Mouse (Mus musculus): ENCODE measurements around the gene Ddx55. TPM values are rescaled to one million over a fixed set of nuclear protein-coding genes. Genes with fewer than 3 reads are reported as not detected.
"Not testable (repeated sequence)": the region's sequence is repeated elsewhere in the genome, so short reads cannot be mapped to it uniquely, and the experiment has no call there.

The Ddx55 gene
- polyA plus RNA-seq, 1 experiment from 2014 or later: 26.4 TPM

DNA sequence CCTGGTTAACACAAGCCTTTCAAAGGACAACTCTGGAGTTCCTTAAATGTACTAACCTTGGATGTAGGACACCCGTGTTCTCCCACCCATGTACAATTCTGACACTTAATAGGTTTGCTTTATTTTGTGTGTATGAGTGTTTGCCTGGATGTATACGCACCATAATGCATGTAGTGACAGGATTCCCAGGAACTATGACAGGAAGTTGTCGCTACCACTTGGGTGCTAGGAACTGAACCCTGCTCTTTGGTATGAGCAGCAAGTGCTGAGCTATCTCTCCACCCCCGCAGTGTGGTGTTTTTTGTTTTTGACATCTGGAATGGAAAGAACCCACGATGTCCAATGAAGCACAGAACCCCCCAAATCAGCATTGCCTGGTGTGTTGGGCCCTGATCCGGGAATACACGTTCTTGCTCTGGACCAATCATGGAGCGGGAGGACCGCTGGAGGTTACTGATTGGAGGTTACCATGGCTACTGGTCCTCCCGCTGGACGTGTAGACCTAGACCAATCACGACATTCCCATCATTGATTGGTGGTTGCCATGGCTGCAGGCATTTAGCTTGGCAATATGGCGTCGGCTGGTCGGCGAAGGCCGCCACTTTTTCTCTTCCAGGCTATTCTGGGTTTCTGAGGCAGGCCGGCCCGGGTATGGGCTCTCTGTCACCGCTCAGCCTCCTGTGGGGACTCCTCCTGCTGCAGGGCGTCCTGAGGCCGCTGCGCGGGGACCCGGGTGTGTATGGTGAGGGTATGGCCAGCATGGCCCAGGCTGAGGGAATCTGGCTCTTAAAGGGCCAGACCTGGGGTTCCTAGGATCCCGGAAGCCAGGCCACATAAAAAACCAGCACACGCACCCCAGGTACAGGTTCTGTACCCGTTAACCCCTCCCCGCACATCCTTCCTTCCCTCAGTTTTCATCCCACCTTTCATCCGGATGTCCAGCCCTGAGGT, 45.8 kb downstream of the Ddx55 start:
- H3K9me3 ChIP-seq: no peaks in the 10 kb centered on the region
- peak; percentile 100 for ATAC-seq (ENCODE audit: low FRiP score)

DNA sequence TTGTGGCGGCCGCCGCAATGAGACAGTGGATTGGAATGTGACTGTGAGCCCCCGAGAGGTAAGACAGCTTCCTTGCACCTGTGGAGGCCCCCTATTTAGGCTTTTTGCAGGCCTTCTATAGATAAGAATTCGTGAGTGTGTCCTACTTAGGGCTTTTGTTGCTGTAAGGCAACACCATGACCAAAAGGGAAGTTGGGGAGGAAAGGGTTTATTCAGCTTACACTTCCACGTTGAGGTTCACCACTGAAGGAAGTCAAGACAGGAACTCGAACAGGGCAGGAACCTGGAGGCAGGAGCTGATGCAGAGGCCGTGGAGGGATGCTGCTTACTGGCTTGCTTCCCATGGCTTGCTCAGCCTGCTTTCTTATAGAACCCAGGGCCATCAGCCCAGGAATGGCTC, 47.1 kb downstream of the Ddx55 start:
- H3K4me3 ChIP-seq: peak overlapping the region; percentile 90
- ATAC-seq (ENCODE audit: low FRiP score); H3K27me3 ChIP-seq; H3K9me3 ChIP-seq; H3K27ac ChIP-seq: not testable (repeated sequence)
- H3K4me2 ChIP-seq: peak overlapping the region; percentile 98
- H3K9ac ChIP-seq: 0 out of 2 replicates have a peak overlapping the region, but pooled peaks have one; percentile 83
- WGBS: 65% methylated on average over 8 of the region's 8 CpGs
- peaks cover 53% of the 10 kb centered on the region for H3K36me3 ChIP-seq
- H3K4me1 ChIP-seq (replicated peaks): peaks cover 19% of the 10 kb centered on the region

More for the DNA sequence above, 45.8 kb downstream of the Ddx55 start:
- Histone ChIP-seq H3K4me1 (replicated peaks) (peaks cover 19% of the 10 kb centered on the region), H3K9ac (peak overlapping the region; percentile 83), H3K4me2 (peak overlapping the region; percentile 98), H3K4me3 (peak overlapping the region; percentile 90), H3K36me3 (peaks cover 55% of the 10 kb centered on the region), H3K27ac (peak overlapping the region; percentile 40; the same call in 1 of the 2 replicates), H3K27me3 (no peaks in the 10 kb centered on the region)
- WGBS: 6% methylated on average over 30 of the region's 30 CpGs

DNA sequence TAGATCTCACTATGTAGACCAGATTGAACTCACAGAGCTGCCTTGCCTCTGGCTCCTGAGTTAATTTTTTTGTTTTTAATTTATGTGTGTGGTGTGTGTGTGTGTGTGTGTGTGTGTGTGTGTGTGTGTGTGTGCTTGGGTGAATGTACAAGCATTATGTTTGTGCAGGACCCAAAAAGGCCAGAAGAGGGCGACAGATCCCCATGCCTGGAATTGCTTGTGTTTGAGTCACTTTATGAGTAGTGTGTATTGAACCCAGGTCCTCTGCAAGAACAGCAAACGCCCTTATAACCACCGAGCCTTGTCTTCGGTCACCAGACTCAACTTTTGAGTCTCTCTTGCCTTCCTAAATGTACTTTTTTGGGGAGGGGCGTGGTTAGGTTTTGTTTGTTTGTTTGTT, 49.7 kb downstream of the Ddx55 start:
- no peak overlapping the region for H3K4me2 ChIP-seq
- H3K4me1 ChIP-seq (replicated peaks): peaks cover 19% of the 10 kb centered on the region
- ATAC-seq (ENCODE audit: low FRiP score): no peak
- no peaks in the 10 kb centered on the region for H3K9me3 ChIP-seq
- no peak overlapping the region for H3K27ac ChIP-seq
- H3K36me3 ChIP-seq: peaks cover 50% of the 10 kb centered on the region
- WGBS: 75% methylated on average over 5 of the region's 5 CpGs
- H3K27me3 ChIP-seq: no peaks in the 10 kb centered on the region
- H3K9ac ChIP-seq: no peak overlapping the region
- H3K4me3 ChIP-seq: no peak overlapping the region

DNA sequence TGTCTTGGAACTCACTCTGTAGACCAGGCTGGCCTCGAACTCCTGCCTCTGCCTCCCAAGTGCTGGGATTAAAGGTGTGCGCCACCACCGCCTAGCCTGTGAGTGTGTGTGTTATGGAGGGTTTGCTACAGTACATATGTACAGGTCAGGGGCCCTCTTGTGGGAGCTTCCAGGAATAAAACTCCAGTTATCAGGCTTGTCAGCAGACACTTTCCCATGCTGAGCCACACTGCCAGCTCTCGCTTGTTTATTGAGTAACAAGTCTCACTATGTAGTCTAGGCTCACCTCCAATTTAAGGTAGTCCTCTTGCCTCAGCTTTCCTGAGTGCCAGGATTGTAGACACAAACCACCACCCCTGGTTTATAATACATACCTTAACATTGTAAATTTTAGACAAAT, 51.6 kb downstream of the Ddx55 start:
- peaks cover 10% of the 10 kb centered on the region for H3K4me1 ChIP-seq (replicated peaks)
- no peak overlapping the region for H3K4me3 ChIP-seq
- peaks cover 66% of the 10 kb centered on the region for H3K36me3 ChIP-seq
- H3K27me3 ChIP-seq: no peaks in the 10 kb centered on the region
- no peak overlapping the region for H3K27ac ChIP-seq
- no peak for ATAC-seq (ENCODE audit: low FRiP score)
- WGBS: 94% methylated on average over 4 of the region's 4 CpGs
- no peak overlapping the region for H3K9ac ChIP-seq
- no peak overlapping the region for H3K4me2 ChIP-seq
- no peaks in the 10 kb centered on the region for H3K9me3 ChIP-seq

DNA sequence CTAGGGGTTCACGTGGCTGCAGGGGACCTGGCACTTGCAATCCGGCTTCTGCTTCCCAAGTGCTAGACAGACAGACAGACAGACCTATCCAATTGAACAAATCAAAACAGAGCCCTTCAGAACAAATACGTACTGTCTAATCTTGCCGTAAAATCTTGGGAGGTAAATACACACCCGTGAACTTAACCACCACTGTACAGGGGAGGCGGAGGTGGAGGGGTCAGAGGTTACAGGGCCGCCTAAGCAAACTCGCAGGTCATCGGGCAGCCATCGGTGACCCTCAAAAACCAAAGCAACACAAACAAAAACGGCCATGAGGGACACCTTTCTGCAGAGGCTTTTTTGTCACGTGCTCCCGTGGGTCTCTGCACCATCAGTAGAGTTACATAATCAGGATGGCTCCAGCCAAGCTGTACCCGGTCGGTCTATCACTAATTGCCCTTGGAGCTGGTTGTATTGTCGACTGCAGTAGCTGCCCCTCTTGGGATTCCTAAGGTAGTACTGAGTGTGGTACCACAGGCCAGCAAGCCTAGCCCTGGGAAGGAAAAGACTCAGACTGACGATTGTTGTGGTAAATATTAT, 52.5 kb downstream of the Ddx55 start:
- Histone ChIP-seq H3K9ac (no peak overlapping the region), H3K27ac (no peak overlapping the region), H3K27me3 (no peaks in the 10 kb centered on the region), H3K4me1 (replicated peaks) (0 out of 2 replicates have a peak, but pooled peaks cover 1% of the 10 kb centered on the region), H3K4me2 (no peak overlapping the region), H3K9me3 (no peaks in the 10 kb centered on the region), H3K36me3 (peaks cover 73% of the 10 kb centered on the region), H3K4me3 (no peak overlapping the region)
- WGBS: 90% methylated on average over 17 of the region's 17 CpGs
- ATAC-seq (ENCODE audit: low FRiP score): no peak

DNA sequence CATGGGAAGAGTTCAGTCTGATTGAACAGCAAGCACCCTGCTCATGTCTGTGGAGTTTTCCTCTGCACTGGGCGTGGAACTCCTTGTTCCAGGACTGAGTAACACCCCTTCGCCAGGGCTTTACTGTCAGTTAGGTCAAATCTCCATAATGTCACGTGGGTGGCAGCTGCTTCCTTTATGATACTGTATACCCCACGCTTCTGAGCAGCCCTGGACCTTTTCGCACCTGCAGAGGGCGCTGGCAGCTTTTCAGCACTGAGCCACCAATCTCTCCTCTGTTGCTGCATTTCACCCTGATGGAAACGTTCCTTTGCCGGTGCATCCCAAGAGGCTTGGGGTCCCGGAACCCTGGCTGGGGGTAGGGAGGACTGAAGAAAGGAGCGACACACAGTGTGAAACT, 58.3 kb downstream of the Ddx55 start:
- no peak overlapping the region for H3K4me3 ChIP-seq
- H3K4me1 ChIP-seq (replicated peaks): no peaks in the 10 kb centered on the region
- H3K9ac ChIP-seq: no peak overlapping the region
- H3K27me3 ChIP-seq: no peaks in the 10 kb centered on the region
- no peaks in the 10 kb centered on the region for H3K9me3 ChIP-seq
- ATAC-seq (ENCODE audit: low FRiP score): no peak
- no peak overlapping the region for H3K4me2 ChIP-seq
- no peak overlapping the region for H3K27ac ChIP-seq
- H3K36me3 ChIP-seq: peaks cover 71% of the 10 kb centered on the region
- 75% methylated on average over 10 of the region's 10 CpGs for WGBS

DNA sequence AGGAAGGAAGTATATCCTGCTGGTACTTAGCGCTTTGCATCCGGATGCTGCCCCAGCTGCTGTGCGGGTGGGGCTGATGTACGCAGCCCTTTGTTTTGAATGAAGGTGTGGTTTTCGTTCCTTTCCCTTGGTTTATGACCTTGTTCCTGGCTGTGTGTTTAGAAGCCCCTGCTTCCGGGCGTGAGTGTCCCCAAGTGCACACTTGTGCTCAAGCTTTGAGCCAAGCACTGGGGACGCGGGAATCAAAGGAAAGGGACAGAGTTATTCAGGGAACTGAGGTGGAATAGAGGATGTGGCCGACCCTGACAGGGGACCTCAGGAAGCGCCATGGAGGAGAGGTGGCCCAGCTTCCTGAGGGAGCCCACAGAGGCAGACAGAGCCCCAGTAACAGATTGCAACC, 62.0 kb downstream of the Ddx55 start:
- 89% methylated on average over 11 of the region's 11 CpGs for WGBS
- Histone ChIP-seq H3K9me3 (no peaks in the 10 kb centered on the region), H3K4me1 (replicated peaks) (no peaks in the 10 kb centered on the region), H3K27me3 (no peaks in the 10 kb centered on the region), H3K36me3 (peaks cover 69% of the 10 kb centered on the region), H3K9ac (no peak overlapping the region), H3K4me2 (no peak overlapping the region), H3K27ac (no peak overlapping the region), H3K4me3 (no peak overlapping the region)
- no peak for ATAC-seq (ENCODE audit: low FRiP score)

DNA sequence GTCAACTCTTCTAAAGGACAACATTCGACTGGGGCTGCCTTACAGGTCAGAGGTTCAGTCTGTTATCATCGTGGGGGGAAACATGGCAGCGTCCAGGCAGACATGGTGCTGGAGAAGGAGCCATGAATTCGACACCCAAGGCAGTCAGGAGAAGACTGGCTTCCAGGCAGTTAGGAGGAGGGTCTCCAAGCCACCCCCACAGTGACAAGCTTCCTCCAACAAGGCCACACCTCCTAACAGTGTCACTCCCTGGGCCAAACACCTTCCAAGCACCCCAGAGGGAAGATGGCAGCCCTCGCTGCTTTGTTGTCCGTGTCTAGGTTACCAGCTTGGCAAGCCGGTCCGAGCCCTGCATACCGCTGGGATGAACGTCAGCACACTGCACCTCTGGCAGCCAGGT, 66.0 kb downstream of the Ddx55 start:
- no peak overlapping the region for H3K4me2 ChIP-seq
- no peaks in the 10 kb centered on the region for H3K9me3 ChIP-seq
- H3K36me3 ChIP-seq: peaks cover 60% of the 10 kb centered on the region
- no peak for ATAC-seq (ENCODE audit: low FRiP score)
- H3K9ac ChIP-seq: no peak overlapping the region
- no peaks in the 10 kb centered on the region for H3K27me3 ChIP-seq
- H3K27ac ChIP-seq: no peak overlapping the region
- no peaks in the 10 kb centered on the region for H3K4me1 ChIP-seq (replicated peaks)
- 91% methylated on average over 10 of the region's 10 CpGs for WGBS
- no peak overlapping the region for H3K4me3 ChIP-seq

Other genes with a start within 250 kb of the Ddx55 start
- 14.0 and 14.3 TPM in 2 replicates for gene Mphosph9, start 224.9 kb upstream of the Ddx55 start, polyA plus RNA-seq (2015; fragmentation: Nextera tagmentation; extraction: Ambion mirVana)
- gene 2810006K23Rik, start 224.8 kb upstream of the Ddx55 start, polyA plus RNA-seq (2015; fragmentation: Nextera tagmentation; extraction: Ambion mirVana): 15.5 and 16.2 TPM in 2 replicates
- gene Cdk2ap1, start 189.8 kb upstream of the Ddx55 start, polyA plus RNA-seq (2015; fragmentation: Nextera tagmentation; extraction: Ambion mirVana): 67.9 and 68.6 TPM in 2 replicates
- 108 and 115 TPM in 2 replicates for gene Sbno1, start 126.9 kb upstream of the Ddx55 start, polyA plus RNA-seq (2015; fragmentation: Nextera tagmentation; extraction: Ambion mirVana)
- 18.0 and 20.6 TPM in 2 replicates for gene Kmt5a, start 112.9 kb upstream of the Ddx55 start, polyA plus RNA-seq (2015; fragmentation: Nextera tagmentation; extraction: Ambion mirVana)
- gene Rilpl2, start 74.5 kb upstream of the Ddx55 start, polyA plus RNA-seq (2015; fragmentation: Nextera tagmentation; extraction: Ambion mirVana): 21.2 and 23.8 TPM in 2 replicates
- gene Snrnp35, start 69.7 kb upstream of the Ddx55 start, polyA plus RNA-seq (2015; fragmentation: Nextera tagmentation; extraction: Ambion mirVana): 22.5 and 27.5 TPM in 2 replicates
- 11.5 and 12.1 TPM in 2 replicates for gene Rilpl1, start 21.5 kb upstream of the Ddx55 start, polyA plus RNA-seq (2015; fragmentation: Nextera tagmentation; extraction: Ambion mirVana)
- 360 and 367 TPM in 2 replicates for gene Tmed2, start 12.2 kb upstream of the Ddx55 start, polyA plus RNA-seq (2015; fragmentation: Nextera tagmentation; extraction: Ambion mirVana)
- 65.7 and 72.0 TPM in 2 replicates for gene Eif2b1, start 26.3 kb downstream of the Ddx55 start, polyA plus RNA-seq (2015; fragmentation: Nextera tagmentation; extraction: Ambion mirVana)
- 50.3 TPM in 2 replicates for gene Gtf2h3, start 26.3 kb downstream of the Ddx55 start, polyA plus RNA-seq (2015; fragmentation: Nextera tagmentation; extraction: Ambion mirVana)
- 41.4 and 43.1 TPM in 2 replicates for gene Atp6v0a2, start 75.7 kb downstream of the Ddx55 start, polyA plus RNA-seq (2015; fragmentation: Nextera tagmentation; extraction: Ambion mirVana)
- gene Dnah10, start 172.2 kb downstream of the Ddx55 start, polyA plus RNA-seq (2015; fragmentation: Nextera tagmentation; extraction: Ambion mirVana): 0.09 and 0.14 TPM in 2 replicates